Mouse (Mus musculus) frontal cortex, postnatal 36 days (tissue): Measurements from ENCODE around the gene Cmc1.
"Not testable (repeated sequence)": the region's sequence is repeated elsewhere in the genome, so short reads cannot be mapped to it uniquely, and the experiment has no call there.

Experiments used
- DNase-seq, 2 experiments: peaks; one replicate each; pipeline ENCODE4 v3.0.0; 2022; ENCODE audit warnings: low spot score in 2 of 2

Gene Cmc1

GRCm38 (mm10) chr9:118140356-118140755 is 9.6 kb downstream of the Cmc1 start:
- not testable (repeated sequence) for DNase-seq

GRCm38 (mm10) chr9:118110360-118110710 is 39.6 kb downstream of the Cmc1 start:
- DNase-seq: no peak

GRCm38 (mm10) chr9:118109697-118110359 is 40.1 kb downstream of the Cmc1 start:
- DNase-seq: no peak

GRCm38 (mm10) chr9:118108527-118109011 is 41.4 kb downstream of the Cmc1 start:
- peak in 1 of 2 experiments; percentile 13 for DNase-seq

GRCm38 (mm10) chr9:118101802-118102201 is 48.2 kb downstream of the Cmc1 start:
- no peak for DNase-seq

- no peak for DNase-seq
Observed at GRCm38 (mm10) chr9:118100484-118100883, 49.5 kb downstream of the Cmc1 start.

GRCm38 (mm10) chr9:118099395-118099794 is 50.6 kb downstream of the Cmc1 start:
- peak in 1 of 2 experiments; percentile 9 for DNase-seq

- no peak for DNase-seq
Observed at GRCm38 (mm10) chr9:118083834-118084233, 66.1 kb downstream of the Cmc1 start.

- DNase-seq: no peak
Observed at GRCm38 (mm10) chr9:118082575-118083431, 67.2 kb downstream of the Cmc1 start.

GRCm38 (mm10) chr9:118073358-118073757 is 76.6 kb downstream of the Cmc1 start:
- DNase-seq: no peak

- DNase-seq: no peak
Observed at GRCm38 (mm10) chr9:118072101-118072500, 77.9 kb downstream of the Cmc1 start.

- DNase-seq: no peak
Observed at GRCm38 (mm10) chr9:118071337-118071736, 78.6 kb downstream of the Cmc1 start.

- DNase-seq: no peak
Observed at GRCm38 (mm10) chr9:118070442-118070841, 79.5 kb downstream of the Cmc1 start.

GRCm38 (mm10) chr9:118059101-118059500 is 90.9 kb downstream of the Cmc1 start:
- no peak for DNase-seq

GRCm38 (mm10) chr9:118053286-118053685 is 96.7 kb downstream of the Cmc1 start:
- no peak for DNase-seq

GRCm38 (mm10) chr9:118045011-118045533 is 104.9 kb downstream of the Cmc1 start:
- DNase-seq: no peak

- DNase-seq: no peak
Observed at GRCm38 (mm10) chr9:118043581-118043980, 106.4 kb downstream of the Cmc1 start.

- DNase-seq: no peak
Observed at GRCm38 (mm10) chr9:118042738-118043137, 107.2 kb downstream of the Cmc1 start.

- no peak for DNase-seq
Observed at GRCm38 (mm10) chr9:118041646-118042045, 108.3 kb downstream of the Cmc1 start.

GRCm38 (mm10) chr9:118041022-118041400 is 109.0 kb downstream of the Cmc1 start:
- DNase-seq: no peak

GRCm38 (mm10) chr9:118040218-118041021 is 109.6 kb downstream of the Cmc1 start, which contains the start of gene Azi2:
Azi2 (plus strand) TSS chr9:118040499.
- peak; percentile 97 to 99 for DNase-seq

- no peak for DNase-seq
Observed at GRCm38 (mm10) chr9:118034990-118035389, 115.0 kb downstream of the Cmc1 start.
